Mouse (Mus musculus): ENCODE results near the gene Fubp1. TPM values are rescaled to one million over a fixed set of nuclear protein-coding genes. Genes with fewer than 3 reads are reported as not detected.

Gene Fubp1
- polyA plus RNA-seq, 1 experiment: 254 TPM

DNA sequence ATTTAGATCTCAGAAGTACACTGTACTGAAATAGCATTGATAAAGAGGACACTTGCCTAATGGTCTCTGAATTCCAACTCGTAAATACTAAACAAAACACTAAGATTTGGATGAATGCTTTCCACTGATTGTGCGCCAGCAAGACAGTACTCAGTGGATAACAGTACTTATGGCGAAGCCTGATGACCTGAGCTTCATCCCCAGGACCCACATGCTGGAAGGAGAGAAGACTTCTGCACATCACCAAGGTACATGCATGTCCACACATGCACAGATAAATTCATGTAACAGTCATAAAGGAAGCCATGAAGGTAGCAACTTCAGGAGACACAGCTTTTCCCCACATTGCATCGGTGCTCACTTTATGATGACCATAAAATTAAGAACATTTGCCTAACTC is 31.4 kb upstream of the Fubp1 start:
- H3K36me3 ChIP-seq (ENCODE audit: control insufficient read depth, insufficient read depth, low read length): peaks cover under 1% of the 10 kb centered on the region; the same call in 1 of the 2 replicates
- no peaks in the 10 kb centered on the region for H3K27me3 ChIP-seq (ENCODE audit: control insufficient read depth, insufficient read depth, low read length)
- TF ChIP-seq CTCF (IDR thresholded peaks at IDR 0.05; ENCODE audit: borderline replicate concordance, control insufficient read depth, extremely low read depth, insufficient read depth, low read length, poor library complexity) (no peak), POLR2A (IDR thresholded peaks at IDR 0.05; ENCODE audit: control insufficient read depth, extremely low read depth, insufficient read depth, low read length, poor library complexity) (no peak)
- H3K4me3 ChIP-seq (ENCODE audit: control insufficient read depth, insufficient read depth, low read length): no peak overlapping the region
- H3K27ac ChIP-seq (ENCODE audit: control insufficient read depth, insufficient read depth, low read length): no peak overlapping the region
- DNase-seq: no peak
- H3K4me1 ChIP-seq (replicated peaks; ENCODE audit: control insufficient read depth, insufficient read depth, low read length): no peaks in the 10 kb centered on the region
- 96% methylated on average over 4 of the region's 4 CpGs for WGBS

- H3K36me3 ChIP-seq (ENCODE audit: control insufficient read depth, insufficient read depth, low read length): peaks cover 5% of the 10 kb centered on the region; the same call in 1 of the 2 replicates
- H3K4me3 ChIP-seq (ENCODE audit: control insufficient read depth, insufficient read depth, low read length): no peak overlapping the region
- no peak for DNase-seq
- no peaks in the 10 kb centered on the region for H3K4me1 ChIP-seq (replicated peaks; ENCODE audit: control insufficient read depth, insufficient read depth, low read length)
- 100% methylated on average over 1 of the region's 1 CpGs for WGBS
- no peak for TF ChIP-seq CTCF (IDR thresholded peaks at IDR 0.05; ENCODE audit: borderline replicate concordance, control insufficient read depth, extremely low read depth, insufficient read depth, low read length, poor library complexity)
- no peak for TF ChIP-seq POLR2A (IDR thresholded peaks at IDR 0.05; ENCODE audit: control insufficient read depth, extremely low read depth, insufficient read depth, low read length, poor library complexity)
- no peak overlapping the region for H3K27ac ChIP-seq (ENCODE audit: control insufficient read depth, insufficient read depth, low read length)
- no peaks in the 10 kb centered on the region for H3K27me3 ChIP-seq (ENCODE audit: control insufficient read depth, insufficient read depth, low read length)
Observed at GRCm38 (mm10) chr3:152179285-152179684, 30.9 kb upstream of the Fubp1 start.

DNA sequence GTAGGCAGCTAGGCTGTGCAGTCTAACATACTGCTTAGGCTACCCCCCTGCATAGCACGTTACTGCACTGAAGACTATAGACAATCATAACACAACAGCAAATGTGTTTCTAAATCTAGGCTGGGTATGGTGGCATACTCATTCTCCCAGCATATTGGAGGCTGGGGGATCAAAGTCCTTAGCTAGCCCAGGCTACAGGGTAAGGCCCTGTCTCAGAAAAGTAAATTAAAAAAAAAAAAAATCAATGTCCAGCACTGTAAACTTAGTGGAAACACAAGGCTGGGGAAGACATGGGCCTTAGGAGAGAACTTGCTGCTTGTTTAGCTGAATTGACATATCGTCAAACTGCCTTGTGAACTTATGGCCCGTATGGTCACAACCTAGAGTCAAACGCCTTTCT is 29.6 kb upstream of the Fubp1 start:
- TF ChIP-seq CTCF (IDR thresholded peaks at IDR 0.05; ENCODE audit: borderline replicate concordance, control insufficient read depth, extremely low read depth, insufficient read depth, low read length, poor library complexity): no peak
- no peak for TF ChIP-seq POLR2A (IDR thresholded peaks at IDR 0.05; ENCODE audit: control insufficient read depth, extremely low read depth, insufficient read depth, low read length, poor library complexity)
- no peak for DNase-seq
- no peak overlapping the region for H3K4me3 ChIP-seq (ENCODE audit: control insufficient read depth, insufficient read depth, low read length)
- no peaks in the 10 kb centered on the region for H3K4me1 ChIP-seq (replicated peaks; ENCODE audit: control insufficient read depth, insufficient read depth, low read length)
- H3K36me3 ChIP-seq (ENCODE audit: control insufficient read depth, insufficient read depth, low read length): peaks cover 18% of the 10 kb centered on the region
- no peaks in the 10 kb centered on the region for H3K27me3 ChIP-seq (ENCODE audit: control insufficient read depth, insufficient read depth, low read length)
- no peak overlapping the region for H3K27ac ChIP-seq (ENCODE audit: control insufficient read depth, insufficient read depth, low read length)
- WGBS: 97% methylated on average over 4 of the region's 4 CpGs

- 97% methylated on average over 9 of the region's 9 CpGs for WGBS
Observed at GRCm38 (mm10) chr3:152183522-152183921, 26.7 kb upstream of the Fubp1 start.

GRCm38 (mm10) chr3:152186106-152186505 is 24.1 kb upstream of the Fubp1 start:
- 96% methylated on average over 6 of the region's 6 CpGs for WGBS
- Histone ChIP-seq H3K4me3 (ENCODE audit: control insufficient read depth, insufficient read depth, low read length) (no peak overlapping the region), H3K27me3 (ENCODE audit: control insufficient read depth, insufficient read depth, low read length) (no peaks in the 10 kb centered on the region), H3K4me1 (replicated peaks; ENCODE audit: control insufficient read depth, insufficient read depth, low read length) (peaks cover 2% of the 10 kb centered on the region), H3K36me3 (ENCODE audit: control insufficient read depth, insufficient read depth, low read length) (peaks cover 27% of the 10 kb centered on the region), H3K27ac (ENCODE audit: control insufficient read depth, insufficient read depth, low read length) (no peak overlapping the region)
- DNase-seq: no peak
- no peak for TF ChIP-seq CTCF (IDR thresholded peaks at IDR 0.05; ENCODE audit: borderline replicate concordance, control insufficient read depth, extremely low read depth, insufficient read depth, low read length, poor library complexity)
- TF ChIP-seq POLR2A (IDR thresholded peaks at IDR 0.05; ENCODE audit: control insufficient read depth, extremely low read depth, insufficient read depth, low read length, poor library complexity): no peak

More at GRCm38 (mm10) chr3:152183522-152183921, 26.7 kb upstream of the Fubp1 start:
- Histone ChIP-seq H3K36me3 (ENCODE audit: control insufficient read depth, insufficient read depth, low read length) (peaks cover 27% of the 10 kb centered on the region), H3K27ac (ENCODE audit: control insufficient read depth, insufficient read depth, low read length) (no peak overlapping the region), H3K4me1 (replicated peaks; ENCODE audit: control insufficient read depth, insufficient read depth, low read length) (no peaks in the 10 kb centered on the region), H3K27me3 (ENCODE audit: control insufficient read depth, insufficient read depth, low read length) (no peaks in the 10 kb centered on the region), H3K4me3 (ENCODE audit: control insufficient read depth, insufficient read depth, low read length) (no peak overlapping the region)
- DNase-seq: no peak
- TF ChIP-seq CTCF (IDR thresholded peaks at IDR 0.05; ENCODE audit: borderline replicate concordance, control insufficient read depth, extremely low read depth, insufficient read depth, low read length, poor library complexity) (no peak), POLR2A (IDR thresholded peaks at IDR 0.05; ENCODE audit: control insufficient read depth, extremely low read depth, insufficient read depth, low read length, poor library complexity) (no peak)

DNA sequence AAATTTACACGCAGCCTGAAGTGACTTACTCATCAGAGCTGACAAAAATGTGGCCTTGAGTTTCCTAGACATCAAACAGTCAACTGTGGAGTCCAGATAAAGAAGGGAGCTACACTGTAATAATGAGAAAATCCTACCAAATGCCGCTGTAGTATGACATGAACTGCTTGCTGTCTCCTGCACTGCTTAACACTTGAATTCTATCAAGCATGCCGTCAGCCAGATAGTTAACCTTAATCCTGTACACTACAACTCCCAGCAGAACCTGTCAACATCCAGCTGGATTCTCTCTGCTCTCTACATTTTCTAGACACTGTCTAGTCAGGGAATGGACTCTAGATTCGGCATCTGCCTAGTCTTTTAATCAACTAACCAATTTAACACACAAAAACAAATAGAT is 20.9 kb upstream of the Fubp1 start:
- 92% methylated on average over 4 of the region's 4 CpGs for WGBS
- H3K27ac ChIP-seq (ENCODE audit: control insufficient read depth, insufficient read depth, low read length): no peak overlapping the region
- H3K36me3 ChIP-seq (ENCODE audit: control insufficient read depth, insufficient read depth, low read length): peaks cover 22% of the 10 kb centered on the region
- TF ChIP-seq CTCF (IDR thresholded peaks at IDR 0.05; ENCODE audit: borderline replicate concordance, control insufficient read depth, extremely low read depth, insufficient read depth, low read length, poor library complexity) (no peak), POLR2A (IDR thresholded peaks at IDR 0.05; ENCODE audit: control insufficient read depth, extremely low read depth, insufficient read depth, low read length, poor library complexity) (no peak)
- no peaks in the 10 kb centered on the region for H3K27me3 ChIP-seq (ENCODE audit: control insufficient read depth, insufficient read depth, low read length)
- no peak overlapping the region for H3K4me3 ChIP-seq (ENCODE audit: control insufficient read depth, insufficient read depth, low read length)
- DNase-seq: no peak
- peaks cover 6% of the 10 kb centered on the region for H3K4me1 ChIP-seq (replicated peaks; ENCODE audit: control insufficient read depth, insufficient read depth, low read length)
